Comparison of ENCODE assay signal across 40 mouse cellular contexts in genomic region chr5:147268728-147269127, GRCm38 (mm10). TPM values are rescaled to one million over a fixed set of nuclear protein-coding genes. Genes with fewer than 3 reads are reported as not detected.
A peak's percentile ranks its signal among the peaks of the same experiment; 100 is the strongest.
DNase-seq lines count a peak whose midpoint lies in the region; ATAC-seq lines count a peak whose summit lies in the region.
"Had no signal": no experiment of that assay in that cellular context is flagged by ENCODE, and none has a peak within 500 bp of the region (broad histone marks: within the 10 kb centered on the region; RNA-seq: fewer than 3 reads in every experiment).

No protein-coding gene starts in this region.

- DNase-seq in hindbrain, embryonic 10.5 days (ENCODE audit: low spot score): peak; percentile 16
- DNase-seq in neural tube, embryonic 10.5 days (ENCODE audit: extremely low spot score, low spot score): peak; percentile 49
- DNase-seq in embryonic facial prominence, embryonic 10.5 days (ENCODE audit: low spot score): peak; percentile 24
- DNase-seq in cerebellum, adult 11 months: no peak
- DNase-seq: adrenal gland, adult 8-10 months; B cell, adult 2 months; cerebellum, adult 9-10 months; cerebellum, postnatal 36 days; forebrain, postnatal 0 days; gastrocnemius, postnatal 10 days; kidney, adult 2 months; kidney, postnatal 36 days; liver, postnatal 0 days; lung, postnatal 36 days; right cerebral cortex, postnatal 14 days; thymus, postnatal 4 days had no signal

- WGBS in hindbrain, embryonic 10.5 days: 3% methylated on average over 8 of the region's 8 CpGs
- WGBS in hindbrain, embryonic 16.5 days: 4% methylated on average over 8 of the region's 8 CpGs
- WGBS in neural tube, embryonic 15.5 days: 3% methylated on average over 8 of the region's 8 CpGs
- 5% methylated on average over 8 of the region's 8 CpGs for WGBS in embryonic facial prominence, embryonic 10.5 days

- no peak overlapping the region for H3K9ac ChIP-seq in hindbrain, embryonic 16.5 days (ENCODE audit: low read depth, low read length)
- H3K9ac ChIP-seq in neural tube, embryonic 15.5 days (replicated peaks): no peak overlapping the region
- H3K9ac ChIP-seq: embryonic facial prominence, embryonic 15.5 days; forebrain, embryonic 12.5 days; forebrain, postnatal 0 days; heart, embryonic 15.5 days; hindbrain, embryonic 14.5 days; liver, embryonic 12.5 days; liver, postnatal 0 days; midbrain, embryonic 13.5 days; neural tube, embryonic 12.5 days had no signal

- H3K27ac ChIP-seq in hindbrain, embryonic 10.5 days: no peak overlapping the region
- no peak overlapping the region for H3K27ac ChIP-seq in hindbrain, embryonic 16.5 days (ENCODE audit: low read depth, low read length)
- H3K27ac ChIP-seq in neural tube, embryonic 15.5 days (replicated peaks): no peak overlapping the region
- H3K27ac ChIP-seq in embryonic facial prominence, embryonic 10.5 days (replicated peaks): no peak overlapping the region
- H3K27ac ChIP-seq: embryonic facial prominence, embryonic 15.5 days; forebrain, embryonic 12.5 days; heart, embryonic 10.5 days; heart, embryonic 15.5 days; hindbrain, embryonic 14.5 days; layer of hippocampus, adult 2 months; left cerebral cortex, adult 2 months; liver, embryonic 12.5 days; midbrain, embryonic 13.5 days; neural tube, embryonic 12.5 days had no signal

- no peaks in the 10 kb centered on the region for H3K36me3 ChIP-seq in hindbrain, embryonic 10.5 days
- H3K36me3 ChIP-seq in hindbrain, embryonic 16.5 days (ENCODE audit: control insufficient read depth, insufficient read depth, low read length): no peaks in the 10 kb centered on the region
- no peaks in the 10 kb centered on the region for H3K36me3 ChIP-seq in neural tube, embryonic 15.5 days
- H3K36me3 ChIP-seq in embryonic facial prominence, embryonic 10.5 days (replicated peaks): no peaks in the 10 kb centered on the region
- H3K36me3 ChIP-seq: embryonic facial prominence, embryonic 15.5 days; forebrain, embryonic 12.5 days; heart, embryonic 10.5 days; heart, embryonic 15.5 days; liver, embryonic 12.5 days; midbrain, embryonic 13.5 days; neural tube, embryonic 12.5 days had no signal

- no peak for ATAC-seq in hindbrain, embryonic 16.5 days
- no peak for ATAC-seq in neural tube, embryonic 15.5 days (ENCODE audit: low FRiP score)
- no peak for ATAC-seq in monocyte, adult 5-6 weeks (replicated peaks; ENCODE audit: insufficient number of reproducible peaks, low FRiP score, low TSS enrichment, poor library complexity, severe bottlenecking)
- ATAC-seq: activated CD4-positive, CD25-positive, alpha-beta regulatory T cell, adult 4 months; forebrain, postnatal 0 days; inflammation-experienced regulatory T-cells, adult 6 months; liver, embryonic 12.5 days; liver, postnatal 0 days; midbrain, embryonic 13.5 days had no signal

- peaks cover 7% of the 10 kb centered on the region; the same call in 1 of the 2 replicates for H3K4me1 ChIP-seq in hindbrain, embryonic 10.5 days (replicated peaks)
- H3K4me1 ChIP-seq in hindbrain, embryonic 16.5 days (ENCODE audit: control insufficient read depth, insufficient read depth, low read depth, low read length): no peaks in the 10 kb centered on the region
- H3K4me1 ChIP-seq in neural tube, embryonic 15.5 days: no peaks in the 10 kb centered on the region
- H3K4me1 ChIP-seq in embryonic facial prominence, embryonic 10.5 days: peaks cover 5% of the 10 kb centered on the region; the same call in 1 of the 2 replicates
- H3K4me1 ChIP-seq: liver, embryonic 12.5 days; neural tube, embryonic 12.5 days had no signal

- H3K27me3 ChIP-seq in hindbrain, embryonic 10.5 days (ENCODE audit: insufficient read depth, poor library complexity, severe bottlenecking): peaks cover 100% of the 10 kb centered on the region
- peaks cover 70% of the 10 kb centered on the region for H3K27me3 ChIP-seq in hindbrain, embryonic 16.5 days (replicated peaks; ENCODE audit: control insufficient read depth, insufficient read depth, low read length)
- H3K27me3 ChIP-seq in neural tube, embryonic 15.5 days (replicated peaks): peaks cover 91% of the 10 kb centered on the region
- peaks cover 100% of the 10 kb centered on the region for H3K27me3 ChIP-seq in embryonic facial prominence, embryonic 10.5 days (replicated peaks; ENCODE audit: low read depth, poor library complexity, severe bottlenecking)

- no peak overlapping the region for H3K4me2 ChIP-seq in hindbrain, embryonic 16.5 days (ENCODE audit: low read length)
- H3K4me2 ChIP-seq in neural tube, embryonic 15.5 days: no peak overlapping the region
- H3K4me2 ChIP-seq: embryonic facial prominence, embryonic 15.5 days; forebrain, embryonic 12.5 days; heart, embryonic 15.5 days; hindbrain, embryonic 14.5 days; liver, embryonic 12.5 days; midbrain, embryonic 13.5 days; neural tube, embryonic 12.5 days had no signal

- no peaks in the 10 kb centered on the region for H3K9me3 ChIP-seq in hindbrain, embryonic 10.5 days
- H3K9me3 ChIP-seq in hindbrain, embryonic 16.5 days (ENCODE audit: control insufficient read depth, low read length): no peaks in the 10 kb centered on the region
- H3K9me3 ChIP-seq in neural tube, embryonic 15.5 days (replicated peaks): no peaks in the 10 kb centered on the region
- H3K9me3 ChIP-seq in embryonic facial prominence, embryonic 10.5 days: no peaks in the 10 kb centered on the region
- H3K9me3 ChIP-seq: embryonic facial prominence, embryonic 15.5 days; forebrain, embryonic 12.5 days; heart, embryonic 10.5 days; heart, embryonic 15.5 days; liver, embryonic 12.5 days; midbrain, embryonic 13.5 days; neural tube, embryonic 12.5 days had no signal

- no peak overlapping the region for H3K4me3 ChIP-seq in hindbrain, embryonic 10.5 days
- no peak overlapping the region for H3K4me3 ChIP-seq in hindbrain, embryonic 16.5 days (ENCODE audit: low read length)
- H3K4me3 ChIP-seq in neural tube, embryonic 15.5 days (replicated peaks): no peak overlapping the region
- no peak overlapping the region for H3K4me3 ChIP-seq in embryonic facial prominence, embryonic 10.5 days
- H3K4me3 ChIP-seq: embryonic facial prominence, embryonic 15.5 days; forebrain, embryonic 12.5 days; heart, embryonic 10.5 days; heart, embryonic 15.5 days; layer of hippocampus, adult 2 months; left cerebral cortex, adult 2 months; liver, embryonic 12.5 days; midbrain, embryonic 13.5 days; neural tube, embryonic 12.5 days had no signal

RNA-seq across cellular contexts. Expression of gene Pdx1, which starts 1.0 kb away (rescaled TPM):
- not detected in 2 replicates for polyA plus RNA-seq in hindbrain, embryonic 10.5 days (2016; fragmentation: Nextera tagmentation; extraction: Ambion mirVana)
- polyA plus RNA-seq in hindbrain, embryonic 16.5 days (2015; fragmentation: Nextera tagmentation; extraction: Ambion mirVana): not detected in 2 replicates
- polyA plus RNA-seq in neural tube, embryonic 15.5 days (2015; fragmentation: Nextera tagmentation; extraction: Ambion mirVana): not detected in 2 replicates
- polyA plus RNA-seq in embryonic facial prominence, embryonic 10.5 days (2016; fragmentation: Nextera tagmentation; extraction: Ambion mirVana): not detected in 2 replicates
- total RNA-seq in monocyte, adult 5-6 weeks (2017): not detected in 3 replicates
- total RNA-seq: adrenal gland, adult 8-10 months; forebrain, postnatal 0 days; gastrocnemius, postnatal 10 days; heart, postnatal 25 days; layer of hippocampus, adult 2 months; layer of hippocampus, postnatal 14 days; left cerebral cortex, adult 2 months; left cerebral cortex, postnatal 25 days; megakaryocyte, adult 5-6 weeks had no signal
- polyA plus RNA-seq: activated CD4-positive, CD25-positive, alpha-beta regulatory T cell, adult 4 months; embryonic facial prominence, embryonic 15.5 days; forebrain, embryonic 12.5 days; forebrain, postnatal 0 days; gonadal fat pad, adult 2 months; heart, embryonic 15.5 days; hindbrain, embryonic 14.5 days; inflammation-experienced regulatory T-cells, adult 6 months; kidney, adult 2 months; kidney, embryonic 16.5 days; limb, embryonic 14.5 days; liver, postnatal 0 days; lung, embryonic 16.5 days; midbrain, embryonic 13.5 days; neural tube, embryonic 12.5 days; thymus, postnatal 0 days had no signal

RNA-seq across cellular contexts. Expression of gene Cdx2, which starts 38.3 kb away (rescaled TPM):
- polyA plus RNA-seq in hindbrain, embryonic 10.5 days (2016; fragmentation: Nextera tagmentation; extraction: Ambion mirVana): not detected in 2 replicates
- not detected in 2 replicates for polyA plus RNA-seq in hindbrain, embryonic 16.5 days (2015; fragmentation: Nextera tagmentation; extraction: Ambion mirVana)
- polyA plus RNA-seq in neural tube, embryonic 15.5 days (2015; fragmentation: Nextera tagmentation; extraction: Ambion mirVana): 3.1 TPM in 1 of 2 replicates, not detected in the other
- polyA plus RNA-seq in embryonic facial prominence, embryonic 10.5 days (2016; fragmentation: Nextera tagmentation; extraction: Ambion mirVana): not detected in 2 replicates
- total RNA-seq in monocyte, adult 5-6 weeks (2017): not detected in 3 replicates
- total RNA-seq: adrenal gland, adult 8-10 months; forebrain, postnatal 0 days; gastrocnemius, postnatal 10 days; heart, postnatal 25 days; layer of hippocampus, adult 2 months; layer of hippocampus, postnatal 14 days; left cerebral cortex, adult 2 months; left cerebral cortex, postnatal 25 days; megakaryocyte, adult 5-6 weeks had no signal
- polyA plus RNA-seq: activated CD4-positive, CD25-positive, alpha-beta regulatory T cell, adult 4 months; embryonic facial prominence, embryonic 15.5 days; forebrain, embryonic 12.5 days; forebrain, postnatal 0 days; heart, embryonic 10.5 days; heart, embryonic 15.5 days; hindbrain, embryonic 14.5 days; inflammation-experienced regulatory T-cells, adult 6 months; kidney, adult 2 months; kidney, embryonic 16.5 days; liver, embryonic 12.5 days; liver, postnatal 0 days; lung, embryonic 16.5 days; midbrain, embryonic 13.5 days; neural tube, embryonic 12.5 days had no signal

RNA-seq across cellular contexts. Expression of gene Urad, which starts 53.5 kb away (rescaled TPM):
- not detected in 2 replicates for polyA plus RNA-seq in hindbrain, embryonic 10.5 days (2016; fragmentation: Nextera tagmentation; extraction: Ambion mirVana)
- not detected in 2 replicates for polyA plus RNA-seq in hindbrain, embryonic 16.5 days (2015; fragmentation: Nextera tagmentation; extraction: Ambion mirVana)
- 0.24 TPM in 1 of 2 replicates, not detected in the other for polyA plus RNA-seq in neural tube, embryonic 15.5 days (2015; fragmentation: Nextera tagmentation; extraction: Ambion mirVana)
- polyA plus RNA-seq in embryonic facial prominence, embryonic 10.5 days (2016; fragmentation: Nextera tagmentation; extraction: Ambion mirVana): not detected in 2 replicates
- total RNA-seq in monocyte, adult 5-6 weeks (2017): not detected in 3 replicates
- total RNA-seq: forebrain, postnatal 0 days; gastrocnemius, postnatal 10 days; heart, postnatal 25 days; layer of hippocampus, adult 2 months; layer of hippocampus, postnatal 14 days; left cerebral cortex, adult 2 months; left cerebral cortex, postnatal 25 days; megakaryocyte, adult 5-6 weeks had no signal
- polyA plus RNA-seq: activated CD4-positive, CD25-positive, alpha-beta regulatory T cell, adult 4 months; embryonic facial prominence, embryonic 15.5 days; forebrain, embryonic 12.5 days; forebrain, postnatal 0 days; gonadal fat pad, adult 2 months; heart, embryonic 10.5 days; heart, embryonic 15.5 days; hindbrain, embryonic 14.5 days; inflammation-experienced regulatory T-cells, adult 6 months; kidney, adult 2 months; kidney, embryonic 16.5 days; limb, embryonic 14.5 days; lung, embryonic 16.5 days; midbrain, embryonic 13.5 days; neural tube, embryonic 12.5 days; thymus, postnatal 0 days had no signal
